Mouse (Mus musculus) spleen, adult 2 months (tissue): ENCODE measurements around the gene Anxa6.

Experiments used
- CTCF ChIP-seq: fragments of 200-500 bp; IDR thresholded peaks from 2 replicates; pipeline ENCODE4 v1.5.1; 2011; ENCODE audit warnings: mild to moderate bottlenecking, inconsistent platforms; ENCODE audit not compliant: insufficient read depth, insufficient read length, insufficient replicate concordance; ENCODE audit errors: extremely low read depth
- POLR2A ChIP-seq: fragments of 200-500 bp; IDR thresholded peaks from 2 replicates; pipeline ENCODE4 v1.6.1; 2011; ENCODE audit warnings: low read depth, low read length, inconsistent platforms

GRCm38 (mm10) chr11:55072467-55072866 lies 39.2 kb upstream of the Anxa6 start:
- TF ChIP-seq CTCF = no peak
- TF ChIP-seq POLR2A = no peak
